Mouse (Mus musculus) left cerebral cortex, postnatal 25 days (tissue): ENCODE measurements at regions not wholly inside any gene's neighbourhood (a gene's known extent, or its start where the extent isn't known, plus 50 kb on each side); places are given as distances from the start of the nearest gene placed in this dataset.

Source experiments
- DNase-seq, 2 experiments: peaks; one replicate each; pipeline ENCODE4 v3.0.0; 2022; ENCODE audit warnings: low spot score in 2 of 2, mixed read lengths in 1 of 2
- intact Hi-C: fragments of 180-260 bp; cut with DNase I; formaldehyde crosslinking; loops from one replicate; pipeline ENCODE4 v1.15.1; 2025

- no peak for DNase-seq
- intact Hi-C loops: no loop called here
Observed at GRCm38 (mm10) chr10:87432306-87432705, 61.2 kb downstream of the Ascl1 start.

DNA sequence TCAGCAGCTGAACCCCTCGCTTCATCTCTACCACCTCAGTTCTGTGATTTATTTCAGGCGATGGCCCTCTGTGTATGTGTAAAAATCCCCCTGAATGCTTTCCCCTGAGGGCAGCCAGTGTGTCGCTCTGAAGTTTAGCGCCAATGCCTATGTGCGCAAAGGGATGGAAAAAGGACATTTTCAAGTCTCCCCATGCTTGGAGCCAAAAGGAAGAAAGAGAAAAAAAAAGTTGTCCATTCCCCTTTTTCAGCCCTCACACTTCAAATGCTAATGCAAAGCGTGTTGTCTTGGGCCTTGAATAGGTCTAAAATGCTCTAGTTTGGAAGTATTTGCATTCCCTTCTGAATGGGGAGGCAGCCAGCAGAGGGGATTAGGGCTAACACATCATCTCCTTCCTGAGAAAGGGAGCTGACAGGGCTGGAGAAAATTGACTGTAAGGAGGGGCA is 73.5 kb downstream of the Ascl1 start:
- intact Hi-C loops: no loop called here
- no peak for DNase-seq

- intact Hi-C loops: no loop called here
- DNase-seq: no peak
Observed at GRCm38 (mm10) chr10:87419245-87419939, 74.1 kb downstream of the Ascl1 start.

- no peak for DNase-seq
- intact Hi-C loops: no loop called here
Observed at GRCm38 (mm10) chr10:87394296-87394921, 99.1 kb downstream of the Ascl1 start.

GRCm38 (mm10) chr10:87389148-87389547 is 104.3 kb downstream of the Ascl1 start:
- DNase-seq: no peak
- intact Hi-C loops: no loop called here

DNA sequence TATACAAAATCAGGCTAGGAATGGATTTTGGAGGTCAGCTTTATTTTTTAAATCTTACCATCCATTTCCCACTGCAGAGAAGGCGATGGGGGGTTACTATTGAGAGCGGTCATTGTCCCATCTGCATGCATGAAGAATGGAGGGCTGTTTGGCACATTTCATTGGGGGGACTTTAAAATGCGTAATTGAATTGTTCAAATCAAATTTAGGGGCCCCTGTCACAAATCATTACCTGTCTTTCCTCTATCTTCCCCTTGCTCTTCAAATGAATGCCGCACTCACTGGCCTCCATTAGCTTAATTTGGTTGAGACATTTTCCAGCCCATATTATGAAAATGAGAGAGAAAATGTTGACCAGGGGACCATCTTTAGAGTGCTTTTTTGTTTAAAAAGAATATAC is 108.2 kb downstream of the Ascl1 start:
- DNase-seq: no peak
- intact Hi-C loops: no loop called here

GRCm38 (mm10) chr10:87384606-87385206 is 108.8 kb downstream of the Ascl1 start:
- intact Hi-C loops: no loop called here
- no peak for DNase-seq

DNA sequence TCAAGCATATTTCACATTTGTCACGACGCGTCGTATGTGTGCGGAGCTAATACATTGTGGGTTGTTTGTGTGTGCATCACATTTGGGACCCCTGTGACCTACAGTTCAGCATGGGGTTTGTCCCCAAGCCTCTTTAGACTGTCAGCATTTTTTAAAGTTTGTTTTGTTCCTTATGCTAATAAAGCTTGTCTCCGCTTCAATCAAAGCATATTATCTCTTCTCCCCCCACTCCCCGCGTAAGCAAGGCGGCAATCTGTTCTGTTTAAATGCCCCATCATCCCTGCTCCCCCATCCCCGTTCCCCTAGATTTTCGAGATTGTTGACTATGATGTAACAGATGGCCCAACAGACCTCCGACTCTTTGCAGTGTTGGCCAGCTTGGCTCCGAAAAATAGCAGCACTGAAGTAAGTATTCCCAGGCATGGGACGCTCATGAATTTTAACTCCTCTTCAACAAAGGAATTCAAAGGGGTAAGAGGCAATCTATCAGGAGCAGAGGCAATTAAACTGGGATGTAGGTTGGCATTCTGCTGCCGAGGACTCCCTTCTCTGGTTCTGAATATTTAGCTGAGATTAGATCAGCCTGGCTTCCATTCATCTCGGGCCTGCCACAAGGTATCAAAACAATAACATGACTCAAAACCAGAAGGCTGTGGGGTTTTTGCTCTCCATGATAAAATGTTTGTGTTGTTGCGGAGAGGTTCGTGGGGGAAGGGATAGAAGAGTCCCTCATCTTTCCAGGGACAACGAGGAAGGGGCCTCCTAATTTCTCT is 141.9 kb downstream of the Ascl1 start:
- intact Hi-C loops: no loop called here
- DNase-seq: peak in 1 of 2 experiments; percentile 4

DNA sequence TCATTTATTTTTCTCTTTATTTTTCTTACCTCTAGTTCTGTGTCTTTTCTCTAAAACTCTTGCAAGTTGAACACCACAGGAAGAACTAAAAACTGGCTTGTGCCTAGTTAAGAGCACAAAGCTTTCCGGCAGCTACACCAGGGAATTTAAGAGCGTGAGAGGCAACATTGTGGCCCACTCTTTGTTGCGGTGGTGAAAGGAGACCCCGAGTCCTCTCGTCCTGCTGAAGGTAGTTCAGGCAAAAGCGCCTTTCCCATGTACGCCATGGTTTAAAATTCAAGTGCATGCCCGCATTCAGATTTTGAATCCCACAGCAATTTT is 142.4 kb downstream of the Ascl1 start:
- no peak for DNase-seq

GRCm38 (mm10) chr10:87335176-87335575 is 158.3 kb downstream of the Ascl1 start:
- intact Hi-C loops: no loop called here
- DNase-seq: no peak

More for the DNA sequence above, 142.4 kb downstream of the Ascl1 start:
- intact Hi-C loops: no loop called here

DNA sequence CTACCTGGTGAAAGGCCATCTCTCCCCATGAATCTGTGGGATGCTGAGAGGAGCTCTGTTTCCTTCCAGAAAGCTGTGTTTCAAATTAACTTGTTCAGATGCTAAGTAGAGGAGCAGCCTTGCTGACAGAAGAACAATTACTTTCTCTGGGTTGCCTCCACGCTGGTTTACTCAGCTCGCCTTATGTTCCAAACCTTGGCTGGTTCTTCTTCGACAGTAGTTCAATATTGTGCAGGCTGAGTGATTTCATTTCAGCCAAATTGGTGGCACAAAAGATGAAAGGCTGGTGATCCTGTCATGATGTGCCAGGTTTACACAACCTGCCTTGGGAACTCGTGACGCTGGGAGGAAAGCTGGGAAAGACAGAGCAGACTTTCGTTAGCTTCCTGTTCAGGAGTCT is 160.1 kb downstream of the Ascl1 start:
- intact Hi-C loops: no loop called here

DNA sequence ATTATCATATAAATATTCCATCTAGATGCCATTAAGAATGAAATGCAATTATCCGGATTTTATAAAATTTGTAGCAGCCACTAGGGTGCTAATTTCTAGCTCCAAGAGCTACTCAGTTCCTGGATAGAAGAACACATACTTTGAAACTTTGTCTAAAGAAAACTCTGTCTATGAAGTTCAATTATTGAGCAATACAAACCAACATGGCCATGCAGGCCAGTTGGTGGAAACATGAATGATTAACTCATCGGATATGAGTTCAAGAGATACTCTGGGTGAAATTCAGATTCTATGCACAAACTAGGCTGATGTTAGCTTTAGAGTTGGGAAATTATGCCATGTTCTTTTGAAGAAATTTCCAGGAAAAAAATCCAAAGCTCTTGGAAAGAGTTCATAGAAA is 164.0 kb downstream of the Ascl1 start:
- intact Hi-C loops: no loop called here
- no peak for DNase-seq

More for the DNA sequence above, 160.1 kb downstream of the Ascl1 start:
- DNase-seq: peak in 1 of 2 experiments; percentile 19

- peak in 1 of 2 experiments; percentile 4 for DNase-seq
- intact Hi-C loops: no loop called here
Observed at GRCm38 (mm10) chr10:87325769-87326168, 167.7 kb downstream of the Ascl1 start.

DNA sequence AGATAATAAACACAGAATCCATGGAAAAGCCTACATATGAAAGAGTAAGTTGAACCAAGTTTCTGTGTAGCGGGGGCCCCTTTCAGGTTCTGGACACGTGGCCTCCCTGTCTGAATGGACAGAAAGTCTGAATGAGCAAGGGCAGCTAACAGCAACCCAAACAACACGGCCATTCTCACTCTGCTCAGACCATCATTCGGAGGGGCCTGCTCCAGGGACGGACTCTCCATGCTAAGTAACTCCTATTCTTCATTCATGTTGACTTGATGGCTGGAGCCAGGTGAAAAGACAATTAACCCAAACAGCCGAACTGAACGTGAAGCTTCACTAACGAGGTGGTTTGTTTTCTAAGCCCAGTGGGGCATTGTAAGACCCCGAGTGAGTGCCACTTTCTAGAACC is 168.3 kb downstream of the Ascl1 start:
- no peak for DNase-seq
- intact Hi-C loops: no loop called here

GRCm38 (mm10) chr10:87309601-87310062 is 183.8 kb downstream of the Ascl1 start:
- DNase-seq: no peak
- intact Hi-C loops: no loop called here

- DNase-seq: no peak
- intact Hi-C loops: no loop called here
Observed at GRCm38 (mm10) chr10:87308815-87309396, 184.6 kb downstream of the Ascl1 start.

DNA sequence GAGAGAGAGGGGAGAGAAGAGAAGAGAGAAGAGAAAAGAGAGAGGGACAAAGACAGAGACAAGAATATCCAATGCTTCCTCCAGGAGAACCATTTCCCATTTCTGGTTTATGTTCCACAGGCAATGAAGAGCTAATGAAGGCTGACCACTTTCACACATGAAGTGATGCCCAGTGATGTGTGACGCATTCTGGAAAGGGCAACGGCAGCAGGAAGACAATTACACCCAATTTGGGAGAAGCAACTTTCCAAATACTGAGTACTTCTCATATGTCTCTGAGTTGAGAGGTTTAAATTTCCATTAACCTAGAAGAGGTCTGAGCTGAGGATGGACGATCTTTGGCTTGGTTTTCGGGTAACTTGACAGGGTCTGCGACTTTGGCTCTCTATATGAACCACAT is 196.3 kb downstream of the Ascl1 start:
- DNase-seq: no peak
- intact Hi-C loops: no loop called here

GRCm38 (mm10) chr10:87293317-87293716 is 200.1 kb downstream of the Ascl1 start:
- intact Hi-C loops: no loop called here
- no peak for DNase-seq

DNA sequence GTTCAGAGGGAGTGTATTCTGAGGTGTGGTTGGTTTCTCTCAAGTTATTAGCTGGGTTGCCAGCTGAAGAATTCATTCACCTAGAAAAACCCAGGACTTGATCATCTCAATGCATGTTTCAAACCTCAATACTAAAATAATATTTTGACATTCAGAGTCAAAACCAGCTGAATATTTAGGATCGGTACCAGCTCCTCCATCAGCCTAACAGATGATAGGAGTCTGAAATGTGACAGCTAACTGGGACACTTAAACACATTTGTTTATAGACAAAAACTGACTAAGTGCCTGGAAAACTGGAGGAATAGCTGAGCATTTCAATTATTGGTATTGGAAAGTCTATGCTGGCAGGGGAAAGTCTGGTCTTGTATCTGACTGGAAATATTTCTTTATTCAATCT is 206.6 kb downstream of the Ascl1 start:
- no peak for DNase-seq
- intact Hi-C loops: no loop called here

GRCm38 (mm10) chr10:87284296-87284695 is 209.2 kb downstream of the Ascl1 start:
- DNase-seq: no peak
- intact Hi-C loops: no loop called here
